9 mouse cellular contexts compared by ENCODE assay signal in the genomic region with DNA sequence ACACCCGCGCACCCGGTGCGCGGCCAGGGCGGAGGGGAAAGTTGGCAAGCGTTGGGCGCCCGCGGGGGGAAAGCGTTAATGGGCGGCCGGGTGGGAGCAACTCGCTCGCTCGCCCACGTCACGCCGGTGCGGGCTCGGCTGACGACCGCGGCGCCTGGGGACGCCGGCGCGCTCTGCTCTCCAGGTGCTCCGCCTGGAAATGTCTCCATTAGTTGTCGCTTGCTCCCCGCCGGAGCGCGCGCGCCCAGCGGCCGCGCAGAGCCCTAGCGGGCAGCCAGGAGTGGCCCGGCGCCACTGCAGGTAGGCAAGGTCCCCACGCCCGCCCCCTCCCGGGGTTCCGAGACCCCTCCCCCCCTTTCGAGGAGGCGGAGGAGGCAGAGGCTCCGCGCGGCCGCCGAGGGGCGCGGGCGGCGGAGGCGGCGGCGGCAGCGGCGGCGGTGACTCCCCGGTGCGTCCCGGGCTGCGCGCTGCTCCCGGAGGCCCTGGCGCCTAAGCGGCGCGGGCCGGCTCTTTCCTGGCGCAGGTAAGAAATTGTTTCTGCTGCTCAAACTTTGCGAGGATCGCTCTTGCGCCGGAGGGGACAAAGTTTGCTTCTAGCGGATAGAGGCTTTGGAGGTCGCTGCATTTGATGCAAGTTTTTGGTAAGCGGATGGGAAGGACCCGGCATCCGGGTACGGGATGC. TPM values are rescaled to one million over a fixed set of nuclear protein-coding genes. Genes with fewer than 3 reads are reported as not detected.
DNase-seq lines count a peak whose midpoint lies in the region; ATAC-seq and TF ChIP-seq lines count a peak whose summit lies in the region.
"Had no signal": no experiment of that assay in that cellular context is flagged by ENCODE, and none has a peak within 500 bp of the region (broad histone marks: within the 10 kb centered on the region; RNA-seq: fewer than 3 reads in every experiment).

TSS of gene Irx4 (plus strand) at position 126 of the 682 bp plus-strand sequence.

- ATAC-seq in forebrain, embryonic 14.5 days: no peak
- no peak; the same call in 1 of the 2 replicates for ATAC-seq in hindbrain, embryonic 15.5 days (ENCODE audit: low FRiP score, low read depth)
- no peak for ATAC-seq in midbrain, postnatal 0 days (ENCODE audit: low FRiP score)
- no peak for ATAC-seq in erythroblast, adult 5-6 weeks (replicated peaks; ENCODE audit: low FRiP score, poor library complexity, severe bottlenecking)

- no peak for DNase-seq in heart, adult 18-20 months
- no peak for DNase-seq in heart, adult 11 months
- DNase-seq in forebrain, embryonic 14.5 days (ENCODE audit: low spot score): no peak
- DNase-seq in midbrain, postnatal 0 days (ENCODE audit: low spot score): no peak
- no peak for DNase-seq in cerebellum, adult 18-20 months
- DNase-seq in urinary bladder, postnatal 14 days (ENCODE audit: low spot score): no peak
- DNase-seq: gastrocnemius, postnatal 25 days had no signal

- peak within 1 kb of the TSS; percentile 31 for H3K4me3 ChIP-seq in forebrain, embryonic 14.5 days (ENCODE audit: low read depth, low read length)
- H3K4me3 ChIP-seq in hindbrain, embryonic 15.5 days: peak within 1 kb of the TSS; percentile 44
- peak within 1 kb of the TSS; percentile 48 for H3K4me3 ChIP-seq in midbrain, postnatal 0 days (ENCODE audit: low read depth, low read length)

- TF ChIP-seq CTCF in midbrain, postnatal 0 days (IDR thresholded peaks at IDR 0.05): no peak

- no peaks in the 10 kb centered on the region for H3K36me3 ChIP-seq in forebrain, embryonic 14.5 days (ENCODE audit: control insufficient read depth, insufficient read depth, low read length)
- no peaks in the 10 kb centered on the region for H3K36me3 ChIP-seq in hindbrain, embryonic 15.5 days
- no peaks in the 10 kb centered on the region for H3K36me3 ChIP-seq in midbrain, postnatal 0 days (ENCODE audit: insufficient read depth, low read length)

- peaks cover 81% of the 10 kb centered on the region for H3K27me3 ChIP-seq in forebrain, embryonic 14.5 days (replicated peaks; ENCODE audit: control insufficient read depth, insufficient read depth, low read length)
- peaks cover 87% of the 10 kb centered on the region for H3K27me3 ChIP-seq in hindbrain, embryonic 15.5 days
- peaks cover 72% of the 10 kb centered on the region for H3K27me3 ChIP-seq in midbrain, postnatal 0 days (ENCODE audit: insufficient read depth, low read length)

- H3K4me2 ChIP-seq in forebrain, embryonic 14.5 days (ENCODE audit: low read length): peak within 1 kb of the TSS; percentile 55
- peak within 1 kb of the TSS; percentile 89 for H3K4me2 ChIP-seq in hindbrain, embryonic 15.5 days
- H3K4me2 ChIP-seq in midbrain, postnatal 0 days (ENCODE audit: low read depth, low read length, poor library complexity, severe bottlenecking): peak within 1 kb of the TSS; percentile 94

- no peak within 1 kb of the TSS for H3K27ac ChIP-seq in forebrain, embryonic 14.5 days (ENCODE audit: low read depth, low read length)
- H3K27ac ChIP-seq in hindbrain, embryonic 15.5 days (replicated peaks): 0 out of 2 replicates have a peak within 1 kb of the TSS, but pooled peaks have one; percentile 15
- no peak within 1 kb of the TSS for H3K27ac ChIP-seq in midbrain, postnatal 0 days (ENCODE audit: low read depth, low read length)

- no peaks in the 10 kb centered on the region for H3K9me3 ChIP-seq in forebrain, embryonic 14.5 days (replicated peaks; ENCODE audit: control insufficient read depth, low read length)
- no peaks in the 10 kb centered on the region for H3K9me3 ChIP-seq in hindbrain, embryonic 15.5 days
- H3K9me3 ChIP-seq in midbrain, postnatal 0 days (ENCODE audit: low read length): no peaks in the 10 kb centered on the region

- no peak within 1 kb of the TSS; the same call in 1 of the 2 replicates for H3K9ac ChIP-seq in forebrain, embryonic 14.5 days (ENCODE audit: low read length)
- peak within 1 kb of the TSS; percentile 22; the same call in 1 of the 2 replicates for H3K9ac ChIP-seq in hindbrain, embryonic 15.5 days
- H3K9ac ChIP-seq in midbrain, postnatal 0 days (replicated peaks; ENCODE audit: low read length, poor library complexity, severe bottlenecking): peak within 1 kb of the TSS; percentile 36; the same call in 1 of the 2 replicates

- H3K4me1 ChIP-seq in forebrain, embryonic 14.5 days (ENCODE audit: control insufficient read depth, insufficient read depth, low read length): peaks cover 8% of the 10 kb centered on the region; the same call in 1 of the 2 replicates
- peaks cover 41% of the 10 kb centered on the region for H3K4me1 ChIP-seq in hindbrain, embryonic 15.5 days (replicated peaks)
- H3K4me1 ChIP-seq in midbrain, postnatal 0 days (ENCODE audit: insufficient read depth, low read length): peaks cover 8% of the 10 kb centered on the region; the same call in 1 of the 2 replicates

- 1% methylated on average over 80 of the region's 86 CpGs for WGBS in forebrain, embryonic 14.5 days
- WGBS in hindbrain, embryonic 15.5 days: under 1% methylated on average over 63 of the region's 86 CpGs
- 2% methylated on average over 63 of the region's 86 CpGs for WGBS in midbrain, postnatal 0 days

RNA-seq across cellular contexts. Expression of gene Irx4, which starts in this region (rescaled TPM):
- 10 to 100 TPM; 19.8 to 28.7 TPM for total RNA-seq in heart, adult 18-20 months (2021)
- 0.06 TPM in 1 of 2 replicates, not detected in the other for polyA plus RNA-seq in forebrain, embryonic 14.5 days (2014; fragmentation: Nextera tagmentation; extraction: Ambion mirVana)
- polyA plus RNA-seq in hindbrain, embryonic 15.5 days (2015; fragmentation: Nextera tagmentation; extraction: Ambion mirVana): 3.6 and 5.7 TPM in 2 replicates
- total RNA-seq in midbrain, postnatal 0 days (2014; rRNA removed): 2.8 and 2.9 TPM in 2 replicates
- polyA plus RNA-seq in midbrain, postnatal 0 days (2015; fragmentation: Nextera tagmentation; extraction: Ambion mirVana): 0.63 and 1.0 TPM in 2 replicates
- total RNA-seq in erythroblast, adult 5-6 weeks (2015; ENCODE audit: low replicate concordance): not detected in 2 replicates
- not detected in 2 replicates for total RNA-seq in erythroblast, adult 5-6 weeks (2017; ENCODE audit: low replicate concordance)
- total RNA-seq: gastrocnemius, postnatal 25 days had no signal
